Mouse (Mus musculus): Measurements from ENCODE around the gene Gm20388. TPM values are rescaled to one million over a fixed set of nuclear protein-coding genes. Genes with fewer than 3 reads are reported as not detected.

The Gm20388 gene
- total RNA-seq, 2 experiments from 2014 or later: 5.8 TPM; not detected in 1

GRCm38 (mm10) chr8:122197342-122197741 lies 2286.7 kb downstream of the Gm20388 start:
- no peak for DNase-seq

GRCm38 (mm10) chr8:122198378-122199025 lies 2287.9 kb downstream of the Gm20388 start:
- DNase-seq: peak; percentile 46

GRCm38 (mm10) chr8:122199191-122199590 lies 2288.6 kb downstream of the Gm20388 start:
- DNase-seq: no peak

- peak; percentile 47 for DNase-seq
Observed at GRCm38 (mm10) chr8:122199841-122200240, 2289.2 kb downstream of the Gm20388 start.

GRCm38 (mm10) chr8:122211591-122211990 lies 2300.9 kb downstream of the Gm20388 start:
- DNase-seq: no peak

- peak; percentile 43 for DNase-seq
Observed at GRCm38 (mm10) chr8:122215630-122216029, 2305.0 kb downstream of the Gm20388 start.

- no peak for DNase-seq
Observed at GRCm38 (mm10) chr8:122216433-122216832, 2305.8 kb downstream of the Gm20388 start.

GRCm38 (mm10) chr8:122217456-122218177 lies 2307.0 kb downstream of the Gm20388 start:
- no peak for DNase-seq

GRCm38 (mm10) chr8:122223976-122224649 lies 2313.5 kb downstream of the Gm20388 start:
- DNase-seq: no peak

GRCm38 (mm10) chr8:122224650-122225022 lies 2314.0 kb downstream of the Gm20388 start:
- no peak for DNase-seq

- DNase-seq: no peak
Observed at GRCm38 (mm10) chr8:122225446-122225845, 2314.8 kb downstream of the Gm20388 start.

- DNase-seq: no peak
Observed at GRCm38 (mm10) chr8:122227345-122227744, 2316.7 kb downstream of the Gm20388 start.

- no peak for DNase-seq
Observed at GRCm38 (mm10) chr8:122228792-122229575, 2318.3 kb downstream of the Gm20388 start.

GRCm38 (mm10) chr8:122229819-122230711 lies 2319.4 kb downstream of the Gm20388 start:
- DNase-seq: peak; percentile 45

GRCm38 (mm10) chr8:122230712-122231337 lies 2320.2 kb downstream of the Gm20388 start:
- DNase-seq: peak; percentile 86

GRCm38 (mm10) chr8:122234055-122234454 lies 2323.4 kb downstream of the Gm20388 start:
- peak; percentile 81 for DNase-seq

GRCm38 (mm10) chr8:122236521-122236920 lies 2325.9 kb downstream of the Gm20388 start:
- no peak for DNase-seq

- peak; percentile 51 for DNase-seq
Observed at GRCm38 (mm10) chr8:122238225-122238624, 2327.6 kb downstream of the Gm20388 start.

- DNase-seq: no peak
Observed at GRCm38 (mm10) chr8:122238731-122239130, 2328.1 kb downstream of the Gm20388 start.

GRCm38 (mm10) chr8:122240241-122241026 lies 2329.8 kb downstream of the Gm20388 start:
- DNase-seq: no peak

Data from heart, postnatal 4 days (tissue).